Mouse (Mus musculus): ENCODE measurements at regions not wholly inside any gene's neighbourhood (a gene's known extent, or its start where the extent isn't known, plus 50 kb on each side); places are given as distances from the start of the nearest gene placed in this dataset.

DNA sequence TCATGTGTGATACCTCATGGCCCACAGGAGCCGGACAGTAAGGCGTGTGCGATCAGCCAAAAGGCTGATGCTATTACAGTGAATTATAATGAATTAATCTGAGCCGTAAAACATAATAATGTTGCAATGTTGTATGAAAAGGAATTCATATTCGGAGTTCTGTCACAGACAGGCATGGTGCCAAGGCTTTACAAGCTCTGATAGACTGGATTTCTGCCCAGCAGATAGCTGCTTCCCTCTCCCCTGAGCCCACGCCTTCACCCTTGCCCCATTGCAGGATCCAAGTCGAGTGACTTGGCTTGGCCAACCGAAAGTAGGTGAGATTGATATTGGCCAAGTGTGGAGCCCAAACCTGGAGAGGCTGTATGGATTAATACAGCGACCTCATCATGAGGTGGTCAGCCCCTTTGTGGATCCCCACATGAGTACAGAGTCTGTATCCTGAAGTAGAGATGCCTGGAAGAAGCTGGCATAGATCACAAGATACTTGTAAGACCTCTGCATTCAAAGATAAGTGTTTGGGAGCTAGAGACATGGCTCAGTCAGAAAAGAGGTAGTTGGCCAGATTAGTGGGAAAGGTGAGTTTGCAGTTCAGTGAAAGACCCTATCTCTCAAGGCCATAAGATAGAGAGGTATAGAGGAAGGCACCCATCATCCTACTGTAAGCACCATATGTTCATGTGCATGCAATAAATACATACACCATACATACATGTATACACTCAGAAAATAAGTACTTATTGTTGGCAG lies 73.7 kb downstream of the Chst1 start:
- TF ChIP-seq CTCF (IDR thresholded peaks at IDR 0.05; ENCODE audit: extremely low read depth, insufficient read depth, insufficient read length, insufficient replicate concordance) (no peak), POLR2A (IDR thresholded peaks at IDR 0.05; ENCODE audit: low read depth, low read length) (no peak)
